In the genomic region with DNA sequence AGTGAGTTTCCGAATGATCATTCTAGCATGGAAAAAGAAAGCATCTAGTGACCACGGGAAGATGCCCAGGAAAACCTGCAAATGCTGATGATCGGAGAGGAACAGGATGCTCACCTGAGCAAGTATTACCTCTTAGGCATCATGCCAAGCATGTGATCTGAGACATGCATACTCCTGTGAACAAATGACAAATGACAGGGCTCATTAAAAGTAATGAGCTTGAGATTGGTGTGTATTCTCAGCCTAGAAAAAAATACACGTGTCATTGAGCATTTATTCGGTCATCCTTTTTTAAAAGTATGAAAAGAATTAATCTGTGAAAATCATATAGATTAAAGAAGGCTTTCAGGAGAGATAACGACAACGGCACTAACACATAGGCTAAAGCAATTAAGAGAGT, we compare ENCODE assay signal across 18 mouse cellular contexts.
A peak's percentile ranks its signal among the peaks of the same experiment; 100 is the strongest.
DNase-seq lines count a peak whose midpoint lies in the region; ATAC-seq and TF ChIP-seq lines count a peak whose summit lies in the region.
"Had no signal": no experiment of that assay in that cellular context is flagged by ENCODE, and none has a peak within 500 bp of the region (broad histone marks: within the 10 kb centered on the region; RNA-seq: fewer than 3 reads in every experiment).

No protein-coding gene starts in this region.

- no peak overlapping the region for H3K4me3 ChIP-seq in forebrain, embryonic 14.5 days (ENCODE audit: low read depth, low read length)
- H3K4me3 ChIP-seq in forebrain, embryonic 16.5 days (replicated peaks; ENCODE audit: low read length), result no peak overlapping the region
- no peak overlapping the region for H3K4me3 ChIP-seq in midbrain, postnatal 0 days (ENCODE audit: low read depth, low read length)
- H3K4me3 ChIP-seq in midbrain, embryonic 13.5 days (replicated peaks), result no peak overlapping the region
- H3K4me3 ChIP-seq: embryonic facial prominence, embryonic 13.5 days; forebrain, embryonic 13.5 days had no signal

- no peaks in the 10 kb centered on the region; the same call in 1 of the 2 replicates for H3K9me3 ChIP-seq in forebrain, embryonic 14.5 days (replicated peaks; ENCODE audit: control insufficient read depth, low read length)
- H3K9me3 ChIP-seq in forebrain, embryonic 16.5 days (ENCODE audit: control insufficient read depth, low read length), result no peaks in the 10 kb centered on the region; the same call in 1 of the 2 replicates
- H3K9me3 ChIP-seq in midbrain, postnatal 0 days (ENCODE audit: low read length), result 0 out of 2 replicates have a peak, but pooled peaks cover 3% of the 10 kb centered on the region
- peaks cover 6% of the 10 kb centered on the region; the same call in 1 of the 2 replicates for H3K9me3 ChIP-seq in midbrain, embryonic 13.5 days
- H3K9me3 ChIP-seq: forebrain, embryonic 13.5 days had no signal

- TF ChIP-seq CTCF in midbrain, postnatal 0 days (IDR thresholded peaks at IDR 0.05), result no peak

- no peak overlapping the region for H3K27ac ChIP-seq in forebrain, embryonic 14.5 days (ENCODE audit: low read depth, low read length)
- H3K27ac ChIP-seq in forebrain, embryonic 16.5 days (ENCODE audit: low read length), result no peak overlapping the region
- no peak overlapping the region for H3K27ac ChIP-seq in midbrain, postnatal 0 days (ENCODE audit: low read depth, low read length)
- H3K27ac ChIP-seq in midbrain, embryonic 13.5 days, result no peak overlapping the region
- H3K27ac ChIP-seq: embryonic facial prominence, embryonic 13.5 days; forebrain, embryonic 13.5 days had no signal

- H3K4me2 ChIP-seq in forebrain, embryonic 14.5 days (ENCODE audit: low read length), result no peak overlapping the region
- H3K4me2 ChIP-seq in forebrain, embryonic 16.5 days (ENCODE audit: low read length), result no peak overlapping the region
- no peak overlapping the region for H3K4me2 ChIP-seq in midbrain, postnatal 0 days (ENCODE audit: low read depth, low read length, poor library complexity, severe bottlenecking)
- no peak overlapping the region for H3K4me2 ChIP-seq in midbrain, embryonic 13.5 days (replicated peaks)
- H3K4me2 ChIP-seq: embryonic facial prominence, embryonic 13.5 days; forebrain, embryonic 13.5 days had no signal

- no peak overlapping the region for H3K9ac ChIP-seq in forebrain, embryonic 14.5 days (ENCODE audit: low read length)
- H3K9ac ChIP-seq in forebrain, embryonic 16.5 days (replicated peaks; ENCODE audit: low read depth, low read length), result no peak overlapping the region
- no peak overlapping the region for H3K9ac ChIP-seq in midbrain, postnatal 0 days (replicated peaks; ENCODE audit: low read length, poor library complexity, severe bottlenecking)
- no peak overlapping the region for H3K9ac ChIP-seq in midbrain, embryonic 13.5 days (replicated peaks)
- H3K9ac ChIP-seq: embryonic facial prominence, embryonic 13.5 days; forebrain, embryonic 13.5 days; forebrain, postnatal 0 days had no signal

- peak; percentile 13 for DNase-seq in forebrain, embryonic 14.5 days (ENCODE audit: low spot score)
- DNase-seq in midbrain, postnatal 0 days (ENCODE audit: low spot score), result peak; percentile 32
- peak; percentile 60 for DNase-seq in retina, embryonic 14.5 days (ENCODE audit: low spot score)
- DNase-seq in testis, postnatal 10 days (ENCODE audit: low spot score), result no peak
- no peak for DNase-seq in layer of hippocampus, adult 9-10 months (ENCODE audit: low spot score)
- DNase-seq: adrenal gland, adult 2 months; adrenal gland, postnatal 10 days; adrenal gland, postnatal 25 days; cerebellum, adult 11-12 months; cerebellum, adult 2 months; cerebellum, adult 9-10 months; cerebellum, postnatal 10 days; cerebellum, postnatal 25 days; forebrain, postnatal 0 days had no signal

- no peak for ATAC-seq in forebrain, embryonic 14.5 days
- no peak for ATAC-seq in forebrain, embryonic 16.5 days
- ATAC-seq in midbrain, postnatal 0 days (ENCODE audit: low FRiP score), result no peak
- ATAC-seq in midbrain, embryonic 13.5 days, result no peak
- ATAC-seq: forebrain, embryonic 13.5 days; forebrain, postnatal 0 days had no signal

- H3K27me3 ChIP-seq in forebrain, embryonic 14.5 days (replicated peaks; ENCODE audit: control insufficient read depth, insufficient read depth, low read length), result no peaks in the 10 kb centered on the region
- no peaks in the 10 kb centered on the region for H3K27me3 ChIP-seq in forebrain, embryonic 16.5 days (replicated peaks; ENCODE audit: control insufficient read depth, insufficient read depth, low read length)
- H3K27me3 ChIP-seq in midbrain, postnatal 0 days (ENCODE audit: insufficient read depth, low read length), result no peaks in the 10 kb centered on the region
- H3K27me3 ChIP-seq in midbrain, embryonic 13.5 days, result no peaks in the 10 kb centered on the region
- H3K27me3 ChIP-seq: embryonic facial prominence, embryonic 13.5 days had no signal

- WGBS in forebrain, embryonic 14.5 days, result 39% methylated on average over 7 of the region's 7 CpGs
- WGBS in forebrain, embryonic 16.5 days, result 46% methylated on average over 7 of the region's 7 CpGs
- WGBS in midbrain, postnatal 0 days, result 75% methylated on average over 7 of the region's 7 CpGs
- 76% methylated on average over 7 of the region's 7 CpGs for WGBS in midbrain, embryonic 13.5 days

- H3K4me1 ChIP-seq in forebrain, embryonic 14.5 days (ENCODE audit: control insufficient read depth, insufficient read depth, low read length), result no peaks in the 10 kb centered on the region
- no peaks in the 10 kb centered on the region for H3K4me1 ChIP-seq in forebrain, embryonic 16.5 days (replicated peaks; ENCODE audit: control insufficient read depth, insufficient read depth, low read length)
- H3K4me1 ChIP-seq in midbrain, postnatal 0 days (ENCODE audit: insufficient read depth, low read length), result no peaks in the 10 kb centered on the region
- no peaks in the 10 kb centered on the region for H3K4me1 ChIP-seq in midbrain, embryonic 13.5 days (replicated peaks)
- H3K4me1 ChIP-seq: embryonic facial prominence, embryonic 13.5 days had no signal

- H3K36me3 ChIP-seq in forebrain, embryonic 14.5 days (ENCODE audit: control insufficient read depth, insufficient read depth, low read length), result no peaks in the 10 kb centered on the region
- no peaks in the 10 kb centered on the region for H3K36me3 ChIP-seq in forebrain, embryonic 16.5 days (ENCODE audit: control insufficient read depth, insufficient read depth)
- H3K36me3 ChIP-seq in midbrain, postnatal 0 days (ENCODE audit: insufficient read depth, low read length), result no peaks in the 10 kb centered on the region
- no peaks in the 10 kb centered on the region for H3K36me3 ChIP-seq in midbrain, embryonic 13.5 days
- H3K36me3 ChIP-seq: embryonic facial prominence, embryonic 13.5 days had no signal

Comparison
In these comparisons a context has a peak if more than half of its experiments do, and no peak if none do; other contexts are left out.
1. DNase-seq: peak in forebrain, embryonic 14.5 days (single experiment), midbrain, postnatal 0 days (single experiment) and retina, embryonic 14.5 days (single experiment); none in testis, postnatal 10 days (single experiment) and layer of hippocampus, adult 9-10 months (single experiment).